Comparison of ENCODE assay signal across 25 mouse cellular contexts in the genomic region with DNA sequence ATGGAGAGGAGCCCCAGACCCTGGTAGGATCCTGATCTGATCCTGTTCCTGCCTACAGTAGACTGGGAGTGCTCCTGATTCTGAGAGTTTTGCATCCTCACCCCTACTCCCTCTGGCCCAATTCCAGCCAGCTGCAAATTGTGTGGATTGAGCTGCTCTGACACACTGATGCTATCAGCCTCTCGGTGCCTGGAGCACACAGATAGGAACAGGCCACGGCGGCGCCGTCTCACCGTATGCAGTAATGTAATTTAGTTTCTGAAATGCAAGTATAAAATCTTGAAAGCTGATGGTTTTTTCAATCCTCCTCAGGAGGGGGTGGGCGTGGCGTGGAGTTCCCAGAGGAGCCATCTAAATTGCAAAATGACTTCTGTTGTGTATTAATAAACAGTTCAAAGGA. TPM values are rescaled to one million over a fixed set of nuclear protein-coding genes. Genes with fewer than 3 reads are reported as not detected.
A peak's percentile ranks its signal among the peaks of the same experiment; 100 is the strongest.
DNase-seq lines count a peak whose midpoint lies in the region; ATAC-seq and TF ChIP-seq lines count a peak whose summit lies in the region.
"Had no signal": no experiment of that assay in that cellular context is flagged by ENCODE, and none has a peak within 500 bp of the region (broad histone marks: within the 10 kb centered on the region; RNA-seq: fewer than 3 reads in every experiment).

No protein-coding gene starts in this region.

- peaks cover 33% of the 10 kb centered on the region; the same call in 1 of the 2 replicates for H3K4me1 ChIP-seq in hindbrain, embryonic 14.5 days (replicated peaks; ENCODE audit: control insufficient read depth, insufficient read depth, low read length)
- H3K4me1 ChIP-seq in hindbrain, embryonic 16.5 days (ENCODE audit: control insufficient read depth, insufficient read depth, low read depth, low read length), result peaks cover 20% of the 10 kb centered on the region
- peaks cover 0 to 6% of the 10 kb centered on the region in 2 experiments; a peak in 2 of 4 replicates for H3K4me1 ChIP-seq in MEL (ENCODE audit: control insufficient read depth in 1 of 2, insufficient read depth in 2 of 2, low read length in 2 of 2)
- peaks cover 7% of the 10 kb centered on the region; the same call in 1 of the 2 replicates for H3K4me1 ChIP-seq in embryonic facial prominence, embryonic 14.5 days (ENCODE audit: control insufficient read depth, insufficient read depth, low read length)
- H3K4me1 ChIP-seq in midbrain, embryonic 15.5 days, result peaks cover 26% of the 10 kb centered on the region
- H3K4me1 ChIP-seq: heart, embryonic 10.5 days; limb, embryonic 15.5 days; lung, embryonic 15.5 days had no signal

- no peak overlapping the region for H3K4me2 ChIP-seq in hindbrain, embryonic 14.5 days (replicated peaks)
- no peak overlapping the region for H3K4me2 ChIP-seq in hindbrain, embryonic 16.5 days (ENCODE audit: low read length)
- H3K4me2 ChIP-seq in embryonic facial prominence, embryonic 14.5 days (ENCODE audit: low read depth, low read length), result no peak overlapping the region
- no peak overlapping the region for H3K4me2 ChIP-seq in midbrain, embryonic 15.5 days
- H3K4me2 ChIP-seq: embryonic facial prominence, embryonic 15.5 days; limb, embryonic 15.5 days; lung, embryonic 15.5 days had no signal

- 65% methylated on average over 8 of the region's 8 CpGs for WGBS in hindbrain, embryonic 14.5 days
- WGBS in hindbrain, embryonic 16.5 days, result 72% methylated on average over 8 of the region's 8 CpGs
- 61% methylated on average over 8 of the region's 8 CpGs for WGBS in embryonic facial prominence, embryonic 14.5 days
- WGBS in midbrain, embryonic 15.5 days, result 69% methylated on average over 8 of the region's 8 CpGs

- no peak for TF ChIP-seq CTCF in MEL (IDR thresholded peaks at IDR 0.05 in 2 of 3, conservative IDR thresholded peaks at IDR 0.05 in 1 of 3; ENCODE audit: control insufficient read depth in 1 of 3, insufficient read depth in 1 of 3, low read depth in 2 of 3, low read length in 3 of 3, poor library complexity in 1 of 3, severe bottlenecking in 1 of 3)

- peak overlapping the region; percentile 51; the same call in 1 of the 2 replicates for H3K27ac ChIP-seq in hindbrain, embryonic 14.5 days
- H3K27ac ChIP-seq in hindbrain, embryonic 16.5 days (ENCODE audit: low read depth, low read length), result no peak overlapping the region; the same call in 1 of the 2 replicates
- H3K27ac ChIP-seq in MEL (ENCODE audit: control insufficient read depth, low read depth, low read length), result no peak overlapping the region
- H3K27ac ChIP-seq in embryonic facial prominence, embryonic 14.5 days (replicated peaks; ENCODE audit: low read depth, low read length), result no peak overlapping the region
- peak overlapping the region; percentile 64; the same call in 1 of the 2 replicates for H3K27ac ChIP-seq in midbrain, embryonic 15.5 days
- H3K27ac ChIP-seq: embryonic facial prominence, embryonic 15.5 days; gastrocnemius, adult 2 months; heart, embryonic 10.5 days; left cerebral cortex, adult 2 months; limb, embryonic 15.5 days; liver, embryonic 14.5 days; lung, embryonic 15.5 days had no signal

- no peak for DNase-seq in hindbrain, embryonic 14.5 days (ENCODE audit: low spot score)
- peak; percentile 64 for DNase-seq in MEL (ENCODE audit: low read depth, low spot score)
- DNase-seq in embryonic facial prominence, embryonic 14.5 days (ENCODE audit: low spot score), result peak; percentile 41
- no peak for DNase-seq in gastrocnemius, postnatal 10 days
- no peak for DNase-seq in cerebellum, adult 9-11 months
- DNase-seq: adrenal gland, postnatal 14 days; cerebellum, postnatal 10 days; gastrocnemius, adult 2 months; heart, postnatal 4 days; kidney, postnatal 25 days; layer of hippocampus, adult 9-11 months; lung, postnatal 4 days had no signal

- peak in 1 of 2 experiments; percentile 39; a peak in 2 of 4 replicates for TF ChIP-seq EP300 in MEL (IDR thresholded peaks at IDR 0.05; ENCODE audit: low read depth in 1 of 2, low read length in 2 of 2)

- no peaks in the 10 kb centered on the region for H3K27me3 ChIP-seq in hindbrain, embryonic 14.5 days (ENCODE audit: control insufficient read depth, insufficient read depth, low read length)
- no peaks in the 10 kb centered on the region for H3K27me3 ChIP-seq in hindbrain, embryonic 16.5 days (replicated peaks; ENCODE audit: control insufficient read depth, insufficient read depth, low read length)
- no peaks in the 10 kb centered on the region for H3K27me3 ChIP-seq in MEL (ENCODE audit: control insufficient read depth in 1 of 2, insufficient read depth in 2 of 2, low read length in 2 of 2)
- no peaks in the 10 kb centered on the region for H3K27me3 ChIP-seq in embryonic facial prominence, embryonic 14.5 days (replicated peaks; ENCODE audit: control insufficient read depth, insufficient read depth, low read length)
- no peaks in the 10 kb centered on the region for H3K27me3 ChIP-seq in midbrain, embryonic 15.5 days (replicated peaks)
- H3K27me3 ChIP-seq: embryonic facial prominence, embryonic 15.5 days; limb, embryonic 15.5 days; lung, embryonic 15.5 days had no signal

- H3K79me2 ChIP-seq in MEL (ENCODE audit: control insufficient read depth, insufficient read depth, low read length, poor library complexity), result no peaks in the 10 kb centered on the region

- H3K9ac ChIP-seq in hindbrain, embryonic 14.5 days, result no peak overlapping the region
- H3K9ac ChIP-seq in hindbrain, embryonic 16.5 days (ENCODE audit: low read depth, low read length), result no peak overlapping the region
- no peak overlapping the region for H3K9ac ChIP-seq in MEL (ENCODE audit: control insufficient read depth, low read depth, low read length, poor library complexity, severe bottlenecking)
- H3K9ac ChIP-seq in embryonic facial prominence, embryonic 14.5 days (ENCODE audit: low read depth, low read length), result no peak overlapping the region
- H3K9ac ChIP-seq in midbrain, embryonic 15.5 days, result no peak overlapping the region
- H3K9ac ChIP-seq: embryonic facial prominence, embryonic 15.5 days; limb, embryonic 15.5 days; liver, embryonic 14.5 days; lung, embryonic 15.5 days had no signal

- no peaks in the 10 kb centered on the region; the same call in 1 of the 2 replicates for H3K36me3 ChIP-seq in hindbrain, embryonic 14.5 days (replicated peaks; ENCODE audit: control insufficient read depth, insufficient read depth)
- H3K36me3 ChIP-seq in hindbrain, embryonic 16.5 days (ENCODE audit: control insufficient read depth, insufficient read depth, low read length), result peaks cover 3% of the 10 kb centered on the region; the same call in 1 of the 2 replicates
- H3K36me3 ChIP-seq in MEL (ENCODE audit: control insufficient read depth in 1 of 2, insufficient read depth in 2 of 2, low read length in 2 of 2), result no peaks in the 10 kb centered on the region
- no peaks in the 10 kb centered on the region for H3K36me3 ChIP-seq in embryonic facial prominence, embryonic 14.5 days (ENCODE audit: control insufficient read depth, insufficient read depth, low read length)
- H3K36me3 ChIP-seq in midbrain, embryonic 15.5 days (replicated peaks), result no peaks in the 10 kb centered on the region
- H3K36me3 ChIP-seq: embryonic facial prominence, embryonic 15.5 days; G1E; heart, embryonic 10.5 days; limb, embryonic 15.5 days; lung, embryonic 15.5 days had no signal

- TF ChIP-seq RAD21 in MEL (IDR thresholded peaks at IDR 0.05; ENCODE audit: low read depth, low read length), result no peak

- no peak for TF ChIP-seq POLR2A in MEL (IDR thresholded peaks at IDR 0.05; ENCODE audit: control insufficient read depth in 1 of 2, insufficient read depth in 1 of 2, low read depth in 1 of 2, low read length in 2 of 2, poor library complexity in 1 of 2)

- no peak overlapping the region for H3K4me3 ChIP-seq in hindbrain, embryonic 14.5 days (replicated peaks; ENCODE audit: low read length)
- no peak overlapping the region for H3K4me3 ChIP-seq in hindbrain, embryonic 16.5 days (ENCODE audit: low read length)
- H3K4me3 ChIP-seq in MEL (ENCODE audit: control insufficient read depth in 1 of 2, insufficient read depth in 1 of 2, low read depth in 2 of 2, low read length in 2 of 2), result no peak overlapping the region
- H3K4me3 ChIP-seq in embryonic facial prominence, embryonic 14.5 days (ENCODE audit: low read depth, low read length), result no peak overlapping the region
- no peak overlapping the region for H3K4me3 ChIP-seq in midbrain, embryonic 15.5 days
- H3K4me3 ChIP-seq: embryonic facial prominence, embryonic 15.5 days; gastrocnemius, adult 2 months; heart, embryonic 10.5 days; left cerebral cortex, adult 2 months; limb, embryonic 15.5 days; lung, embryonic 15.5 days had no signal

- ATAC-seq in hindbrain, embryonic 14.5 days (ENCODE audit: low FRiP score), result no peak; the same call in 1 of the 2 replicates
- ATAC-seq in hindbrain, embryonic 16.5 days, result no peak
- no peak for ATAC-seq in embryonic facial prominence, embryonic 14.5 days (ENCODE audit: low read depth)
- ATAC-seq in midbrain, embryonic 15.5 days (replicated peaks), result peak; percentile 37
- no peak for ATAC-seq in megakaryocyte-erythroid progenitor cell, adult 5-6 weeks (replicated peaks; ENCODE audit: low FRiP score, low TSS enrichment, poor library complexity, severe bottlenecking)
- ATAC-seq: activated CD4-positive, CD25-positive, alpha-beta regulatory T cell, adult 4 months; forebrain, embryonic 14.5 days; intestine, postnatal 0 days had no signal

- no peaks in the 10 kb centered on the region for H3K9me3 ChIP-seq in hindbrain, embryonic 14.5 days (ENCODE audit: control insufficient read depth, low read length)
- H3K9me3 ChIP-seq in hindbrain, embryonic 16.5 days (ENCODE audit: control insufficient read depth, low read length), result no peaks in the 10 kb centered on the region
- no peaks in the 10 kb centered on the region for H3K9me3 ChIP-seq in MEL (replicated peaks; ENCODE audit: insufficient read depth, low read length)
- no peaks in the 10 kb centered on the region for H3K9me3 ChIP-seq in embryonic facial prominence, embryonic 14.5 days (ENCODE audit: control insufficient read depth, low read length)
- no peaks in the 10 kb centered on the region for H3K9me3 ChIP-seq in midbrain, embryonic 15.5 days
- H3K9me3 ChIP-seq: embryonic facial prominence, embryonic 15.5 days; G1E; heart, embryonic 10.5 days; limb, embryonic 15.5 days; lung, embryonic 15.5 days had no signal

RNA-seq across cellular contexts. Expression of a gene that starts 25.0 kb away (rescaled TPM):
- polyA plus RNA-seq in hindbrain, embryonic 14.5 days (2014; fragmentation: Nextera tagmentation; extraction: Ambion mirVana), result 19.5 and 24.2 TPM in 2 replicates
- polyA plus RNA-seq in hindbrain, embryonic 16.5 days (2015; fragmentation: Nextera tagmentation; extraction: Ambion mirVana), result 17.9 and 21.7 TPM in 2 replicates
- not detected in 2 replicates for total RNA-seq in MEL (2012; rRNA removed)
- under 1 TPM in 1 of 2 experiments, not detected in 1; 0.21 TPM for polyA plus RNA-seq in MEL (2012; ENCODE audit: insufficient read depth in 1 of 2, insufficient read length in 2 of 2, low read depth in 1 of 2, low replicate concordance in 2 of 2, missing spikeins in 1 of 2)
- 6.0 and 16.3 TPM in 2 replicates for polyA plus RNA-seq in embryonic facial prominence, embryonic 14.5 days (2014; fragmentation: Nextera tagmentation; extraction: Ambion mirVana)
- polyA plus RNA-seq in midbrain, embryonic 15.5 days (2015; fragmentation: Nextera tagmentation; extraction: Ambion mirVana), result 13.8 and 15.5 TPM in 2 replicates
- total RNA-seq in gastrocnemius, postnatal 10 days (2021), result under 1 TPM in 1 of 2 experiments, not detected in 1; 0.36 TPM
- not detected in 2 replicates for total RNA-seq in megakaryocyte-erythroid progenitor cell, adult 5-6 weeks (2014; fragmentation: Nextera tagmentation)
- not detected in 2 replicates for total RNA-seq in megakaryocyte-erythroid progenitor cell, adult 5-6 weeks (2017)
- total RNA-seq: heart, postnatal 4 days had no signal
- polyA plus RNA-seq: activated CD4-positive, CD25-positive, alpha-beta regulatory T cell, adult 4 months; liver, embryonic 14.5 days had no signal

RNA-seq across cellular contexts. Expression of a gene that starts 27.2 kb away (rescaled TPM):
- polyA plus RNA-seq in hindbrain, embryonic 14.5 days (2014; fragmentation: Nextera tagmentation; extraction: Ambion mirVana), result 20.0 and 23.5 TPM in 2 replicates
- polyA plus RNA-seq in hindbrain, embryonic 16.5 days (2015; fragmentation: Nextera tagmentation; extraction: Ambion mirVana), result 14.2 and 14.8 TPM in 2 replicates
- total RNA-seq in MEL (2012; rRNA removed), result 0.85 and 1.5 TPM in 2 replicates
- 1 to 10 TPM in 1 of 2 experiments, not detected in 1; 3.8 TPM for polyA plus RNA-seq in MEL (2012; ENCODE audit: insufficient read depth in 1 of 2, insufficient read length in 2 of 2, low read depth in 1 of 2, low replicate concordance in 2 of 2, missing spikeins in 1 of 2)
- 4.0 and 4.1 TPM in 2 replicates for polyA plus RNA-seq in embryonic facial prominence, embryonic 14.5 days (2014; fragmentation: Nextera tagmentation; extraction: Ambion mirVana)
- 16.8 and 18.3 TPM in 2 replicates for polyA plus RNA-seq in midbrain, embryonic 15.5 days (2015; fragmentation: Nextera tagmentation; extraction: Ambion mirVana)
- 10 to 100 TPM; 19.2 to 20.4 TPM for total RNA-seq in gastrocnemius, postnatal 10 days (2021)
- 1.7 and 1.9 TPM in 2 replicates for total RNA-seq in megakaryocyte-erythroid progenitor cell, adult 5-6 weeks (2014; fragmentation: Nextera tagmentation)
- total RNA-seq in megakaryocyte-erythroid progenitor cell, adult 5-6 weeks (2017), result 0.11 and 0.52 TPM in 2 replicates

RNA-seq across cellular contexts. Expression of a gene that starts 27.4 kb away (rescaled TPM):
- 2.0 and 2.3 TPM in 2 replicates for polyA plus RNA-seq in hindbrain, embryonic 14.5 days (2014; fragmentation: Nextera tagmentation; extraction: Ambion mirVana)
- 2.4 and 3.3 TPM in 2 replicates for polyA plus RNA-seq in hindbrain, embryonic 16.5 days (2015; fragmentation: Nextera tagmentation; extraction: Ambion mirVana)
- total RNA-seq in MEL (2012; rRNA removed), result not detected in 2 replicates
- not detected for polyA plus RNA-seq in MEL (2012; ENCODE audit: insufficient read depth in 1 of 2, insufficient read length in 2 of 2, low read depth in 1 of 2, low replicate concordance in 2 of 2, missing spikeins in 1 of 2)
- polyA plus RNA-seq in embryonic facial prominence, embryonic 14.5 days (2014; fragmentation: Nextera tagmentation; extraction: Ambion mirVana), result 1.6 and 3.7 TPM in 2 replicates
- 3.3 and 3.5 TPM in 2 replicates for polyA plus RNA-seq in midbrain, embryonic 15.5 days (2015; fragmentation: Nextera tagmentation; extraction: Ambion mirVana)
- total RNA-seq in gastrocnemius, postnatal 10 days (2021), result under 1 TPM; 0.56 to 0.63 TPM
- not detected in 2 replicates for total RNA-seq in megakaryocyte-erythroid progenitor cell, adult 5-6 weeks (2014; fragmentation: Nextera tagmentation)
- not detected in 2 replicates for total RNA-seq in megakaryocyte-erythroid progenitor cell, adult 5-6 weeks (2017)
- total RNA-seq: G1E had no signal
- polyA plus RNA-seq: activated CD4-positive, CD25-positive, alpha-beta regulatory T cell, adult 4 months; G1E had no signal

RNA-seq across cellular contexts. Expression of a gene that starts 39.3 kb away (rescaled TPM):
- 10.3 and 12.4 TPM in 2 replicates for polyA plus RNA-seq in hindbrain, embryonic 14.5 days (2014; fragmentation: Nextera tagmentation; extraction: Ambion mirVana)
- 18.4 and 19.5 TPM in 2 replicates for polyA plus RNA-seq in hindbrain, embryonic 16.5 days (2015; fragmentation: Nextera tagmentation; extraction: Ambion mirVana)
- 1.2 and 1.5 TPM in 2 replicates for total RNA-seq in MEL (2012; rRNA removed)
- polyA plus RNA-seq in MEL (2012; ENCODE audit: insufficient read depth in 1 of 2, insufficient read length in 2 of 2, low read depth in 1 of 2, low replicate concordance in 2 of 2, missing spikeins in 1 of 2), result 1 to 10 TPM in 1 of 2 experiments, not detected in 1; 2.2 TPM
- polyA plus RNA-seq in embryonic facial prominence, embryonic 14.5 days (2014; fragmentation: Nextera tagmentation; extraction: Ambion mirVana), result 12.5 and 13.7 TPM in 2 replicates
- 6.3 and 8.9 TPM in 2 replicates for polyA plus RNA-seq in midbrain, embryonic 15.5 days (2015; fragmentation: Nextera tagmentation; extraction: Ambion mirVana)
- 10 to 100 TPM; 75.2 to 77.4 TPM for total RNA-seq in gastrocnemius, postnatal 10 days (2021)
- total RNA-seq in megakaryocyte-erythroid progenitor cell, adult 5-6 weeks (2014; fragmentation: Nextera tagmentation), result 0.15 TPM in 1 of 2 replicates, not detected in the other
- total RNA-seq in megakaryocyte-erythroid progenitor cell, adult 5-6 weeks (2017), result not detected in 2 replicates
- polyA plus RNA-seq: activated CD4-positive, CD25-positive, alpha-beta regulatory T cell, adult 4 months had no signal

Comparison
In these comparisons a context has a peak if more than half of its experiments do, and no peak if none do; other contexts are left out.
1. H3K27ac ChIP-seq: peak in hindbrain, embryonic 14.5 days (single experiment) and midbrain, embryonic 15.5 days (single experiment); none in hindbrain, embryonic 16.5 days (single experiment), MEL (single experiment) and embryonic facial prominence, embryonic 14.5 days (single experiment).
2. DNase-seq: peak in MEL (single experiment) and embryonic facial prominence, embryonic 14.5 days (single experiment); none in hindbrain, embryonic 14.5 days (single experiment), gastrocnemius, postnatal 10 days (single experiment) and cerebellum, adult 9-11 months (single experiment).